Mouse (Mus musculus): ENCODE data around the gene Ssbp1. TPM values are rescaled to one million over a fixed set of nuclear protein-coding genes. Genes with fewer than 3 reads are reported as not detected.
A peak's percentile ranks its signal among the peaks of the same experiment; 100 is the strongest.

Gene Ssbp1
- 0.52 and 0.59 TPM in 2 replicates for polyA plus RNA-seq (2012)

DNA sequence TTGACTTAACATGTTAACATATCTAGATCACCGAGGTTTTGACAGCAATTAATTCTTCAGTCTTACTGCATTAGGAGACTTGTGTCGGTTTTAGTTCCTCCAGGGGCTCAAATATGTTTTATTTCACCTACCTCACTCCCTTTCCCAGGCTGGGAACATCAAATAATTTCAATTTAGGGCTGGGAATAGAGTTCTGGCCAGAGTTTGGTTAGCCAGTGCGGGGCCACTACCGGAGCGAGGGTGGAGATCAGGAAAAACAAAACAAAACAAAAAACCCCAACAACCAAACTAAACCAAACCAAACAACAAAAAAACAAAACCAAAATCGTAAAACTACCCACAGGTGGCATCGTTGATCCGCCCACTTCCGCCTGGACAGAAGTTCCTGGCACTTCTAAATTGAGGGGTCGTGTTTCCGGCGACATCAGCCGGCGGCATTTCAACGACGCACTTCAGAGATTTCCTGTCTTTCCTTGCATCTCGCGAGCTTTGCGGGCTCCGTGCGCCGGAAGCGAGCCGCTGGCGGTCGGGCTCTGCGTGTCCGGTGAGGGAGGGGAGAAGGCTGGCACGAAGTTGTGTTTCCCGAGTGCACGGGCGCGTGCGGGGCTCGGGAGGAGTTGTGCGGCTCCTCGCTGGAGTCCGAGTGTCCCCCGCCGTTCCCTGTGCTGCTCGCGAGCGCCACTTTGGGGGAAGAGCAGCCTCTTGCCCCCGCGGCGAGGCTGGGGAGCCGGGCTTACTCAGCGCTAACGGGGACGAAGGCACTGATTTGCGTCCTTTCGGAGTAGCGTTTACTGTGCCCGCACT is at the start of gene Ssbp1:
Gene Ssbp1, plus strand, starts transcription at position 437 of the 804 bp plus-strand sequence.
- Histone ChIP-seq H3K27me3 (ENCODE audit: control insufficient read depth) (peaks cover 4% of the 10 kb centered on the region; the same call in 1 of the 2 replicates), H3K4me3 (replicated peaks) (peak within 1 kb of the TSS; percentile 92), H3K36me3 (ENCODE audit: control insufficient read depth) (peaks cover 29% of the 10 kb centered on the region), H3K9me3 (ENCODE audit: control insufficient read depth, low read length) (no peaks in the 10 kb centered on the region), H3K4me1 (ENCODE audit: control insufficient read depth) (peaks cover 17% of the 10 kb centered on the region)
- TF ChIP-seq TAL1 (IDR thresholded peaks at IDR 0.05; ENCODE audit: low read length), result no peak
- TF ChIP-seq GATA1 (IDR thresholded peaks at IDR 0.05; ENCODE audit: low read length), result no peak

DNA sequence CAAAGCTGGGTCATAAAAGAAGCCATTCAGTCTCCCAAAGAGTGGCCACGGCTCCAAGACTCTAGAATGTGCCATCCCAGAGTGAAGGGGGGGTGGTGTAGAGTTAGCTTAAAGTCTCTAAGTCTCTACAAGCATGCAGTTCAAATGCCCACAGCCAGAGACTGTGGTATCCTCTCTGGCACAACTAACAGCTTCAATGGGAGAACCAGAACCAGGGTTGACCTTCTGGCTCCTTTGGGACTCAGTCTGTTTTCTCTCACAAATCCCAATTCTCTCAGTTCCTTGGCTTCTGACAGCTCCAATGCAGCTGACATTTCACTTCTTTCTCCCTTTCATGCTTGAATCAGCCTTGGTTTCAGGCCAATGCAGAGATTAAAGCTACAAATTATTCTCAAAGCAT is 48.1 kb upstream of the Ssbp1 start:
- Histone ChIP-seq H3K4me3 (replicated peaks) (no peak overlapping the region), H3K36me3 (ENCODE audit: control insufficient read depth) (no peaks in the 10 kb centered on the region), H3K27me3 (ENCODE audit: control insufficient read depth) (no peaks in the 10 kb centered on the region), H3K4me1 (ENCODE audit: control insufficient read depth) (no peaks in the 10 kb centered on the region), H3K9me3 (ENCODE audit: control insufficient read depth, low read length) (no peaks in the 10 kb centered on the region)
- TF ChIP-seq GATA1 (IDR thresholded peaks at IDR 0.05; ENCODE audit: low read length) (no peak), TAL1 (IDR thresholded peaks at IDR 0.05; ENCODE audit: low read length) (no peak)

DNA sequence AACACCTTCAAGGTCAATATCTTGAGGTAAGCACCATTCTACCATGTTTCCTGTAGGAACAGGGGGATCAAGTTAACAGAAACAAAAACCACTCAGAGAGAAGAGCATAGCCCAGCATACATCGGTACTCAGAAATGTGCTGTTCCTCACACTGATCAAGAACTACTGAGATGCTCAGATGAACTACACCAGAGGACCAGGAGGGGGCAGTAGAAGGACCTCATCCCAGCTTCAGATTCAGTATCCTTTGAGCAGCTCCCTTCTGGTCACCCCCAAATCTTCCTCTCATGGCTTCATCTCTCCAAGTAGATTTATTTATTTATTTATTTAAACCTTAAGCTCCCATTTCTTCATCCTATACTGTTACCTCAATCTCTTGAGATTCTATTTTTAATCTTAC is 47.4 kb upstream of the Ssbp1 start:
- Histone ChIP-seq H3K4me3 (replicated peaks) (no peak overlapping the region), H3K36me3 (ENCODE audit: control insufficient read depth) (no peaks in the 10 kb centered on the region), H3K4me1 (ENCODE audit: control insufficient read depth) (no peaks in the 10 kb centered on the region), H3K9me3 (ENCODE audit: control insufficient read depth, low read length) (no peaks in the 10 kb centered on the region), H3K27me3 (ENCODE audit: control insufficient read depth) (no peaks in the 10 kb centered on the region)
- TF ChIP-seq GATA1 (IDR thresholded peaks at IDR 0.05; ENCODE audit: low read length), result no peak
- TF ChIP-seq TAL1 (IDR thresholded peaks at IDR 0.05; ENCODE audit: low read length), result no peak

DNA sequence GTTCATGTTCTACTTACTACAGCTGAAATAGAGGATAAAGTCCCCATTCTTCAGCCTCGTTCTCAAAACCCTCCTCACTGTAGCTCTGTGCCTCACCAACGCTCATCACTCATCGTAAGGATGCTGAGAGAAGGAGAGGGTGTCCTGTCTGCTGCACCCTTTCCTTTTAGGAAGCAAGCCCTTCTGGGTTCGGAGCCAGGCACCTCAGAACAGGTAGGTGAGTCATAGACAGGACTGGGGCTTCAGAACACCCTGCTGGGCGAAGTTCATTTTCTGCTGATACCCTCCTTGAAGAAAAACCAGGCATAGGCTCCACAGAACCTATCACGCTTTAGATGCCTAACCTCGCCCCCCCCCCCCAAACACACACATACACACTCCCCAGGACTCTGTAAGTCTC is 43.7 kb upstream of the Ssbp1 start:
- Histone ChIP-seq H3K4me1 (ENCODE audit: control insufficient read depth) (no peaks in the 10 kb centered on the region), H3K4me3 (replicated peaks) (no peak overlapping the region), H3K9me3 (ENCODE audit: control insufficient read depth, low read length) (no peaks in the 10 kb centered on the region), H3K36me3 (ENCODE audit: control insufficient read depth) (no peaks in the 10 kb centered on the region), H3K27me3 (ENCODE audit: control insufficient read depth) (no peaks in the 10 kb centered on the region)
- TF ChIP-seq GATA1 (IDR thresholded peaks at IDR 0.05; ENCODE audit: low read length) (no peak), TAL1 (IDR thresholded peaks at IDR 0.05; ENCODE audit: low read length) (no peak)

DNA sequence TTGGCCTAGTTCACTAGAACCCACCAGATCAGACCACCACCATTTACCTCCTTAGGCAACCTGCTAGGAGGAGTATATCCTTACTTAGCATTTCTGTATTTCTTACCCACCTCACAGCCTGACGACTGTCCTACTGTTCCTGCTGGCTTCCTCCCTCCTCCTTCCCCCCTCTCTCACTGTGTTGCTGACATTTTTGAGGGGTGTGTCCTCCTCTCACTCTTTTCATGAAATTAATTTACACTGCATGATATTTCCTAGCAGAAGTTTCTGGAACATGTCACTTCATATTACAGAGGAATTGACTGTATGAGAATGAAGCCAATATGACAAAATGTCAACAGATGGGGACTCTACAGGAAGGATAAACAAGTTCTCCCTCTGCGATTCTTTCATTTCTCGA is 42.5 kb upstream of the Ssbp1 start:
- TF ChIP-seq TAL1 (IDR thresholded peaks at IDR 0.05; ENCODE audit: low read length) (no peak), GATA1 (IDR thresholded peaks at IDR 0.05; ENCODE audit: low read length) (no peak)
- Histone ChIP-seq H3K9me3 (ENCODE audit: control insufficient read depth, low read length) (no peaks in the 10 kb centered on the region), H3K27me3 (ENCODE audit: control insufficient read depth) (peaks cover 10% of the 10 kb centered on the region), H3K4me1 (ENCODE audit: control insufficient read depth) (no peaks in the 10 kb centered on the region), H3K36me3 (ENCODE audit: control insufficient read depth) (no peaks in the 10 kb centered on the region), H3K4me3 (replicated peaks) (no peak overlapping the region)

DNA sequence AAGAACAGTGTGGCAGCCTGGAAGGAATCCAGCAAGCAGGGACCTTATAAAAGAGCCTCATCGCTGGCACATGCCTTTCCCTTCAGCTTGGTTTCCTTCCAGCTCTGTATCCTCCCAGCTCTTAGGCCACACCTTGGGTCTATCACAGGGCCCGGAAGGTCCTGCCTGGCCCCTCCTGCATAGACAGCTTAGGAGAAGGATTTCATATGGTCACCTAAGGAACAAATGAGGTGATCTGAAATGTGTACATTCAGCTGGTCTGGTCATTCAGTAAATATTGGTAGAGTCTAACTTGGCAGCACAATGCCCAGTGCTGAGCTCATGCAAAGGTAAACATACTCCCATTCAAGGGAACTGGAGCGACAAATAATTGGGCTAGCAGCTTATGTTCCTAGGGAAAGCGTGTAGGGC is 41.6 kb upstream of the Ssbp1 start:
- Histone ChIP-seq H3K9me3 (ENCODE audit: control insufficient read depth, low read length) (no peaks in the 10 kb centered on the region), H3K36me3 (ENCODE audit: control insufficient read depth) (no peaks in the 10 kb centered on the region), H3K4me1 (ENCODE audit: control insufficient read depth) (no peaks in the 10 kb centered on the region), H3K4me3 (replicated peaks) (no peak overlapping the region), H3K27me3 (ENCODE audit: control insufficient read depth) (peaks cover 18% of the 10 kb centered on the region)
- TF ChIP-seq GATA1 (IDR thresholded peaks at IDR 0.05; ENCODE audit: low read length) (no peak), TAL1 (IDR thresholded peaks at IDR 0.05; ENCODE audit: low read length) (no peak)

DNA sequence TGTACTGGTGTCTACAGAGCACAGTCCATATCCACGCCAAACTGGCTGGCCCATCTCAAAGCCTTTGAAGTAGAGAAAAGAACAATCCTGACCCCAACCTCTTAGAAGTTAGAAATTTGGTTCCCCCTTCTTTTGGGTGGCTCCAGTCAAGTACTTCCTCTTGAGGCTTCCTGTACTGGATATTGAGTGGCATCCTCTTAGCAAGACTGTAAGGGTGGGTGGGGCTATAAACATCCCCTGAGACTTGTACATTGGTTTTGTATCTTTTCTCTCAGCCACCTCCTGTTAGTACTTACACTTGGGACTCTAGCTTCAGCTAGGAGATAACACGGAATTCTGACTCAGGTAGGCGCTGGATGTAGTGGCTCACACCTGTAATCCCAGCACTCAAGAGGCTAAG is 40.9 kb upstream of the Ssbp1 start:
- Histone ChIP-seq H3K4me1 (ENCODE audit: control insufficient read depth) (peaks cover 3% of the 10 kb centered on the region; the same call in 1 of the 2 replicates), H3K36me3 (ENCODE audit: control insufficient read depth) (no peaks in the 10 kb centered on the region), H3K4me3 (replicated peaks) (no peak overlapping the region), H3K27me3 (ENCODE audit: control insufficient read depth) (peaks cover 26% of the 10 kb centered on the region), H3K9me3 (ENCODE audit: control insufficient read depth, low read length) (no peaks in the 10 kb centered on the region)
- TF ChIP-seq TAL1 (IDR thresholded peaks at IDR 0.05; ENCODE audit: low read length) (no peak), GATA1 (IDR thresholded peaks at IDR 0.05; ENCODE audit: low read length) (no peak)

DNA sequence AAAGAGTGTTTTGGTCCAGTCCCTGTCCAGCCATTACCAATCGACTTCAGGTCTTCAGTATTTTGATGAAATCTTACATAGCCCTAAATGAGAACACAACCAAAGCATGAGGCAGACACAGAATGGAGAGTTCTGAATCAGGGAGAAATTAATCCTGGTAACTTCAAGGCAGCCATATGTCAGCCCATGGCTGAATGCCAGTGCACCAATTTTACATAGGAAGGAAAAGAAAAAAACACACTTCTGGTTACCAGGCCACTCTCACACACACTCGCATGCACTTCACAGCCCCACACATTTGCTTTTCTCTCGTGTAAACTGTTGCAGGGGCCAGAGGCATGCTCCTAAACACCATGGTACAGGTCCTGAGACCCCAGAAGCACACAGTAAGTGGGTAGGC is 40.3 kb upstream of the Ssbp1 start:
- TF ChIP-seq TAL1 (IDR thresholded peaks at IDR 0.05; ENCODE audit: low read length), result no peak
- H3K4me1 ChIP-seq (ENCODE audit: control insufficient read depth), result peaks cover 8% of the 10 kb centered on the region
- no peaks in the 10 kb centered on the region for H3K9me3 ChIP-seq (ENCODE audit: control insufficient read depth, low read length)
- H3K27me3 ChIP-seq (ENCODE audit: control insufficient read depth), result peaks cover 32% of the 10 kb centered on the region
- no peak overlapping the region for H3K4me3 ChIP-seq (replicated peaks)
- no peaks in the 10 kb centered on the region for H3K36me3 ChIP-seq (ENCODE audit: control insufficient read depth)

DNA sequence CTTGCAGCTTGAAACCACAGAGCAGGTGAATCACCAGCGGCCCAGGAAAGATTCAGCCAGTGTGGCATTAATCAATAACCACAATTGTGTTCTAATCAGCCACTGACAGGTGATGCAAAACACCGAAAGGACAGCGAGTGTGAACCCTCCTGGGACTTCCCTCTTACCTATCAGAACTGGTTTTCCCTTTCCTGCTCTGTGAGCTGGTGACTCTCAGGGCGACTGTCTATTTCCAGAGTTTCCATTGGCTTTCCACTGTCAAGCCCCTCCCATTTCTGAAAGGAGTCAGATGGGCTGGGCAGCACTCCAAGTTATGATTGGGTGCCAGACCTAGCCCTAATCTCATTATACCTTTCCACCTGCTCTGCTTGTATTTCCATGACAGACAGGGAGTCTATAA is 39.8 kb upstream of the Ssbp1 start:
- H3K4me3 ChIP-seq (replicated peaks), result no peak overlapping the region
- TF ChIP-seq GATA1 (IDR thresholded peaks at IDR 0.05; ENCODE audit: low read length) (no peak), TAL1 (IDR thresholded peaks at IDR 0.05; ENCODE audit: low read length) (no peak)
- no peaks in the 10 kb centered on the region for H3K9me3 ChIP-seq (ENCODE audit: control insufficient read depth, low read length)
- peaks cover 12% of the 10 kb centered on the region for H3K4me1 ChIP-seq (ENCODE audit: control insufficient read depth)
- peaks cover 37% of the 10 kb centered on the region for H3K27me3 ChIP-seq (ENCODE audit: control insufficient read depth)
- no peaks in the 10 kb centered on the region for H3K36me3 ChIP-seq (ENCODE audit: control insufficient read depth)
